Mouse (Mus musculus): ENCODE measurements at regions not wholly inside any gene's neighbourhood (a gene's known extent, or its start where the extent isn't known, plus 50 kb on each side); places are given as distances from the start of the nearest gene placed in this dataset.

GRCm38 (mm10) chr1:81516575-81517210 is 439.9 kb downstream of the Nyap2 start:
- TF ChIP-seq POLR2A (IDR thresholded peaks at IDR 0.05; ENCODE audit: extremely low read depth, insufficient read depth, low read length) (no peak), CTCF (IDR thresholded peaks at IDR 0.05; ENCODE audit: extremely low read depth, insufficient read depth, low read length) (peak; percentile 53)

Measured in cortical plate, adult 2 months (tissue).